25 mouse cellular contexts compared by ENCODE assay signal in the genomic region with DNA sequence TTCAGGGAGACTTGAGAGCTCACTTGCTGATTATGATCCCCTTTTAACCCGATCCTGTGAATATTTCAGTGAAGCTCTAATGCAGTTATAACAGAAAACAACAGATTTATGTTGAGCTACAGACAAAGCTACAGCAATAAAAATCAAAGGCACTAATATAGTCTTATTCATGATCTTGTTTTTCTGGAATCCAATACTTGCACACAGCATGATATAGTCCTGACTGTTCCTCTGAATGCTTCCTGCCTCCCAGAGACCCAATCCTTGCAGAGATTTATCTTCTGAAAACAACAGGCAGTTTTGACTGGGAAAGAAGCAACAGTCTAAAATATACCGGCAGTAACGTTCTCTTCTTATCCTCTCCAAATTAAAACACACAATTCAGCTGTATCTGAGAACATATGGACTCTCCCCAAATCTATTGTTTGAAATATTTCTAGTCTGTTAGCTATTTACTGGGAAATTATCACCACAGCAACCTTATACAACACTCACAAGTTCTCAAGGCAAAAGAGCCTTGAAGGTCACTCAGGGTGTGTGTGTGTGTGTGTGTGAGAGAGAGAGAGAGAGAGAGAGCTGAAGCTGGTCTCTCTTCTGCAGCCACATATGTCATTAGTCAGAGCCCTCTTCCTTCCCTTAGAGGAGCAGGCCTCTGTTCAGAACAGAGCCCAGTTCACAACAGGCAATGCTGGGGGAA. TPM values are rescaled to one million over a fixed set of nuclear protein-coding genes. Genes with fewer than 3 reads are reported as not detected.
DNase-seq lines count a peak whose midpoint lies in the region; ATAC-seq and TF ChIP-seq lines count a peak whose summit lies in the region.
"Had no signal": no experiment of that assay in that cellular context is flagged by ENCODE, and none has a peak within 500 bp of the region (broad histone marks: within the 10 kb centered on the region; RNA-seq: fewer than 3 reads in every experiment).

No protein-coding gene starts in this region.

- H3K9ac ChIP-seq in intestine, embryonic 15.5 days = no peak overlapping the region
- H3K9ac ChIP-seq in intestine, postnatal 0 days (ENCODE audit: low read depth, low read length) = no peak overlapping the region
- H3K9ac ChIP-seq in lung, embryonic 15.5 days = no peak overlapping the region
- no peak overlapping the region for H3K9ac ChIP-seq in embryonic facial prominence, embryonic 12.5 days
- H3K9ac ChIP-seq: hindbrain, embryonic 15.5 days had no signal

- H3K4me3 ChIP-seq in intestine, embryonic 15.5 days (replicated peaks) = no peak overlapping the region
- H3K4me3 ChIP-seq in intestine, postnatal 0 days (ENCODE audit: low read depth, low read length) = no peak overlapping the region
- no peak overlapping the region for H3K4me3 ChIP-seq in lung, embryonic 15.5 days
- no peak overlapping the region for H3K4me3 ChIP-seq in embryonic facial prominence, embryonic 12.5 days
- no peak overlapping the region for H3K4me3 ChIP-seq in limb, embryonic 10.5 days
- H3K4me3 ChIP-seq: hindbrain, embryonic 15.5 days had no signal

- ATAC-seq in intestine, embryonic 15.5 days = 0 out of 2 replicates have a peak, but pooled peaks have one; percentile 4
- no peak for ATAC-seq in intestine, postnatal 0 days
- ATAC-seq in lung, embryonic 15.5 days (ENCODE audit: borderline replicate concordance, extremely low read depth, low FRiP score, low TSS enrichment) = no peak
- no peak for ATAC-seq in embryonic facial prominence, embryonic 12.5 days (ENCODE audit: insufficient number of reproducible peaks, insufficient read depth, low FRiP score, low TSS enrichment)

- no peaks in the 10 kb centered on the region for H3K9me3 ChIP-seq in intestine, embryonic 15.5 days
- no peaks in the 10 kb centered on the region for H3K9me3 ChIP-seq in intestine, postnatal 0 days (ENCODE audit: control insufficient read depth)
- no peaks in the 10 kb centered on the region for H3K9me3 ChIP-seq in lung, embryonic 15.5 days
- H3K9me3 ChIP-seq in embryonic facial prominence, embryonic 12.5 days = no peaks in the 10 kb centered on the region
- H3K9me3 ChIP-seq in limb, embryonic 10.5 days (replicated peaks) = no peaks in the 10 kb centered on the region
- H3K9me3 ChIP-seq: hindbrain, embryonic 15.5 days had no signal

- intact Hi-C loops in left cerebral cortex, postnatal 36 days (cut with DNase I) = loop anchor here (5.0 kb wide), 1 partner anchor 449 kb away; the partner anchor contains the start of gene Atg4c

- H3K36me3 ChIP-seq in intestine, embryonic 15.5 days = no peaks in the 10 kb centered on the region
- no peaks in the 10 kb centered on the region for H3K36me3 ChIP-seq in intestine, postnatal 0 days (ENCODE audit: control insufficient read depth, insufficient read depth)
- H3K36me3 ChIP-seq in lung, embryonic 15.5 days = no peaks in the 10 kb centered on the region
- no peaks in the 10 kb centered on the region for H3K36me3 ChIP-seq in embryonic facial prominence, embryonic 12.5 days
- H3K36me3 ChIP-seq in limb, embryonic 10.5 days = no peaks in the 10 kb centered on the region
- H3K36me3 ChIP-seq: hindbrain, embryonic 15.5 days had no signal

- TF ChIP-seq CTCF in intestine, postnatal 0 days (IDR thresholded peaks at IDR 0.05; ENCODE audit: low read depth) = no peak

- WGBS in intestine, embryonic 15.5 days = 40% methylated on average over 3 of the region's 3 CpGs
- 59% methylated on average over 3 of the region's 3 CpGs for WGBS in intestine, postnatal 0 days
- 44% methylated on average over 3 of the region's 3 CpGs for WGBS in lung, embryonic 15.5 days
- WGBS in embryonic facial prominence, embryonic 12.5 days = 44% methylated on average over 3 of the region's 3 CpGs
- WGBS in limb, embryonic 10.5 days = 81% methylated on average over 3 of the region's 3 CpGs

- peak overlapping the region; percentile 23; the same call in 1 of the 2 replicates for H3K27ac ChIP-seq in intestine, embryonic 15.5 days
- no peak overlapping the region for H3K27ac ChIP-seq in intestine, postnatal 0 days (ENCODE audit: low read depth, low read length)
- H3K27ac ChIP-seq in lung, embryonic 15.5 days = 0 out of 2 replicates have a peak overlapping the region, but pooled peaks have one; percentile 17
- 0 out of 2 replicates have a peak overlapping the region, but pooled peaks have one; percentile 63 for H3K27ac ChIP-seq in embryonic facial prominence, embryonic 12.5 days
- peak overlapping the region; percentile 54 for H3K27ac ChIP-seq in limb, embryonic 10.5 days
- H3K27ac ChIP-seq: hindbrain, embryonic 15.5 days had no signal

- 0 out of 2 replicates have a peak, but pooled peaks cover 3% of the 10 kb centered on the region for H3K4me1 ChIP-seq in intestine, embryonic 15.5 days (replicated peaks)
- H3K4me1 ChIP-seq in intestine, postnatal 0 days (replicated peaks; ENCODE audit: control insufficient read depth, insufficient read depth, low read length) = no peaks in the 10 kb centered on the region
- H3K4me1 ChIP-seq in lung, embryonic 15.5 days = no peaks in the 10 kb centered on the region
- peaks cover 8% of the 10 kb centered on the region for H3K4me1 ChIP-seq in embryonic facial prominence, embryonic 12.5 days
- peaks cover 11% of the 10 kb centered on the region for H3K4me1 ChIP-seq in limb, embryonic 10.5 days
- H3K4me1 ChIP-seq: hindbrain, embryonic 15.5 days had no signal

- no peaks in the 10 kb centered on the region for H3K27me3 ChIP-seq in intestine, embryonic 15.5 days (replicated peaks)
- H3K27me3 ChIP-seq in intestine, postnatal 0 days (replicated peaks; ENCODE audit: control insufficient read depth, insufficient read depth, low read length) = no peaks in the 10 kb centered on the region
- H3K27me3 ChIP-seq in lung, embryonic 15.5 days = no peaks in the 10 kb centered on the region
- no peaks in the 10 kb centered on the region for H3K27me3 ChIP-seq in embryonic facial prominence, embryonic 12.5 days
- H3K27me3 ChIP-seq in limb, embryonic 10.5 days (ENCODE audit: low read depth, poor library complexity, severe bottlenecking) = no peaks in the 10 kb centered on the region
- H3K27me3 ChIP-seq: hindbrain, embryonic 15.5 days had no signal

- DNase-seq in lung, postnatal 14 days = no peak
- DNase-seq in limb, embryonic 10.5 days (ENCODE audit: low spot score) = no peak
- no peak for DNase-seq in left cerebral cortex, postnatal 36 days (ENCODE audit: low spot score in 2 of 2)
- DNase-seq: cerebellum, adult 2 months; kidney, adult 2 months; lung, adult 18-20 months; midbrain, embryonic 14.5 days; retina, postnatal 1 day; right cerebral cortex, postnatal 4 days; thymus, postnatal 36 days had no signal

- no peak overlapping the region for H3K4me2 ChIP-seq in intestine, embryonic 15.5 days (replicated peaks)
- no peak overlapping the region for H3K4me2 ChIP-seq in intestine, postnatal 0 days (replicated peaks; ENCODE audit: low read depth)
- no peak overlapping the region for H3K4me2 ChIP-seq in lung, embryonic 15.5 days
- H3K4me2 ChIP-seq in embryonic facial prominence, embryonic 12.5 days (replicated peaks) = no peak overlapping the region
- H3K4me2 ChIP-seq: hindbrain, embryonic 15.5 days had no signal

RNA-seq across cellular contexts. Expression of gene L1td1, which starts 16.8 kb away (rescaled TPM):
- 0.35 and 0.43 TPM in 2 replicates for polyA plus RNA-seq in intestine, embryonic 15.5 days (2015; fragmentation: Nextera tagmentation; extraction: Ambion mirVana)
- not detected in 2 replicates for polyA plus RNA-seq in intestine, postnatal 0 days (2015; fragmentation: Nextera tagmentation; extraction: Ambion mirVana)
- polyA plus RNA-seq in lung, embryonic 15.5 days (2015; fragmentation: Nextera tagmentation; extraction: Ambion mirVana) = 0.16 TPM in 1 of 2 replicates, not detected in the other
- polyA plus RNA-seq in embryonic facial prominence, embryonic 12.5 days (2016; fragmentation: Nextera tagmentation; extraction: Ambion mirVana) = 0.46 TPM in 2 replicates
- polyA plus RNA-seq in limb, embryonic 10.5 days (2016; fragmentation: Nextera tagmentation; extraction: Ambion mirVana) = 0.61 TPM in 1 of 2 replicates, not detected in the other
- not detected for total RNA-seq in left cerebral cortex, postnatal 36 days (2021)
- total RNA-seq: adrenal gland, adult 18-20 months; adrenal gland, postnatal 4 days; gastrocnemius, adult 18-20 months; gastrocnemius, postnatal 4 days; heart, postnatal 10 days; layer of hippocampus, adult 18-20 months; left cerebral cortex, postnatal 25 days; liver, adult 2 months; megakaryocyte progenitor cell, adult 5-6 weeks had no signal
- polyA plus RNA-seq: C2C12; kidney, adult 2 months; liver, adult 2 months had no signal
